Mouse (Mus musculus): ENCODE measurements around the gene Prp2.

DNA sequence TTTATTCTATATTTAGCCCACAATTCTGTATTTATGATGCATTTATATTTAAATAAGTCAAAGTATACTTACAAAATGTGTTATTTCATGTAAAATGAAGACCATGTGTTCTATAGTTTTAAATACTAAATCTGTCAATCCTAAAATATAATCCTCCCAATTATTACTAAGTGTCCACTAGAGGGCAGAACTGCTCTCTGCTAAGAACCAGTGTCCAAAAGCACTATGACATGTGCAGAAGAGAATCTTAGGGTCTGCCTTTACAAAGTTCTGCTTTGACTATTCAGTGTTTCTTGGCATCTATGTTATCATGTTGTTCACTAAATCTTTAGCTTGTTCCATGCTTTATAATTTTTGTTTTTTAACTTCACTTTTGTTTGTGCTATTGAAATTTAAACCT is 53.7 kb downstream of the Prp2 start:
- no peak for TF ChIP-seq GATA1 (IDR thresholded peaks at IDR 0.05; ENCODE audit: low read length)
- TF ChIP-seq TAL1 (IDR thresholded peaks at IDR 0.05; ENCODE audit: low read length) = no peak
